Mouse (Mus musculus): Measurements from ENCODE around the gene Dtd1.

- TF ChIP-seq TAL1 (conservative IDR thresholded peaks at IDR 0.05; ENCODE audit: low read depth, low read length) (no peak), CTCF (IDR thresholded peaks at IDR 0.05; ENCODE audit: low read depth, low read length) (no peak), POLR2AphosphoS5 (IDR thresholded peaks at IDR 0.05; ENCODE audit: insufficient replicate concordance, low read depth, low read length) (no peak), GATA1 (IDR thresholded peaks at IDR 0.05; ENCODE audit: borderline replicate concordance, low read length) (no peak), GATA2 (IDR thresholded peaks at IDR 0.05; ENCODE audit: borderline replicate concordance, low read depth, low read length) (no peak)
Measured at GRCm38 (mm10) chr2:144791671-144792294, 192.1 kb downstream of the Dtd1 start.

Measured in G1E (cell line).